Mouse (Mus musculus) kidney, postnatal 0 days (tissue): ENCODE results near the gene Fastkd5. TPM values are rescaled to one million over a fixed set of nuclear protein-coding genes. Genes with fewer than 3 reads are reported as not detected.
A peak's percentile ranks its signal among the peaks of the same experiment; 100 is the strongest.

Experiments used
- ATAC-seq: fragments of 200-750 bp; cut with Nextera tagmentation; replicated peaks from 2 replicates; pipeline ENCODE4 v1.8.0; 2017; ENCODE audit warnings: low read depth, moderate number of reproducible peaks, moderate TSS enrichment, moderate library complexity; ENCODE audit not compliant: low FRiP score
- DNase-seq: peaks from one replicate; pipeline ENCODE4 v3.0.0-alpha.2; 2016; ENCODE audit warnings: low spot score
- H3K27ac ChIP-seq: fragments of 300-500 bp; sonication (generic); 2 replicates; pipeline ENCODE4 v1.5.1; 2014; ENCODE audit warnings: mild to moderate bottlenecking
- H3K27me3 ChIP-seq: fragments of 300-500 bp; sonication (generic); 2 replicates; pipeline ENCODE4 v1.6.1; 2014; ENCODE audit warnings: low read length, mixed read lengths; ENCODE audit not compliant: insufficient read depth
- H3K36me3 ChIP-seq: fragments of 300-500 bp; sonication (generic); 2 replicates; pipeline ENCODE4 v1.6.1; 2014; ENCODE audit warnings: low read length, mixed read lengths; ENCODE audit not compliant: insufficient read depth
- H3K4me1 ChIP-seq: fragments of 300-500 bp; sonication (generic); replicated peaks from 2 replicates; pipeline ENCODE4 v1.6.1; 2014; ENCODE audit warnings: antibody characterized with exemption, low read length, mixed read lengths; ENCODE audit not compliant: insufficient read depth
- H3K4me2 ChIP-seq: fragments of 300-500 bp; sonication (generic); 2 replicates; pipeline ENCODE4 v1.6.1; 2014; ENCODE audit warnings: mild to moderate bottlenecking, low read length, moderate library complexity, mixed read lengths
- H3K4me3 ChIP-seq: fragments of 300-500 bp; sonication (generic); replicated peaks from 2 replicates; pipeline ENCODE4 v1.5.1; 2014; ENCODE audit warnings: low read depth, low read length
- H3K9ac ChIP-seq: fragments of 300-500 bp; sonication (generic); 2 replicates; pipeline ENCODE4 v1.6.1; 2014; ENCODE audit warnings: low read depth, low read length
- H3K9me3 ChIP-seq: fragments of 300-500 bp; sonication (generic); replicated peaks from 2 replicates; pipeline ENCODE4 v1.6.1; 2016; ENCODE audit warnings: low read length, inconsistent platforms, mixed read lengths
- CTCF ChIP-seq: IDR thresholded peaks from 2 replicates; pipeline ENCODE4 v1.5.1; 2016; ENCODE audit warnings: antibody characterized with exemption, low read depth, mild to moderate bottlenecking, moderate library complexity
- WGBS: fragments of 180-500 bp; shearing (Covaris S2); extraction: QIAGEN DNeasy Blood & Tissue Kit; methylation state at CpG from one replicate; pipeline ENCODE4 v1.1.7; 2014; 5-methylcytosine and 5-hydroxymethylcytosine counted together
- polyA plus RNA-seq: library from polyadenylated mRNA; unstranded; fragments of >200 nt; fragmentation: Nextera tagmentation; extraction: Ambion mirVana; gene quantifications from 2 replicates; pipeline ENCODE4 v1.2.1, GENCODE M21; 2015

The Fastkd5 gene
- polyA plus RNA-seq, 1 experiment from 2014 or later, result 12.4 TPM

DNA sequence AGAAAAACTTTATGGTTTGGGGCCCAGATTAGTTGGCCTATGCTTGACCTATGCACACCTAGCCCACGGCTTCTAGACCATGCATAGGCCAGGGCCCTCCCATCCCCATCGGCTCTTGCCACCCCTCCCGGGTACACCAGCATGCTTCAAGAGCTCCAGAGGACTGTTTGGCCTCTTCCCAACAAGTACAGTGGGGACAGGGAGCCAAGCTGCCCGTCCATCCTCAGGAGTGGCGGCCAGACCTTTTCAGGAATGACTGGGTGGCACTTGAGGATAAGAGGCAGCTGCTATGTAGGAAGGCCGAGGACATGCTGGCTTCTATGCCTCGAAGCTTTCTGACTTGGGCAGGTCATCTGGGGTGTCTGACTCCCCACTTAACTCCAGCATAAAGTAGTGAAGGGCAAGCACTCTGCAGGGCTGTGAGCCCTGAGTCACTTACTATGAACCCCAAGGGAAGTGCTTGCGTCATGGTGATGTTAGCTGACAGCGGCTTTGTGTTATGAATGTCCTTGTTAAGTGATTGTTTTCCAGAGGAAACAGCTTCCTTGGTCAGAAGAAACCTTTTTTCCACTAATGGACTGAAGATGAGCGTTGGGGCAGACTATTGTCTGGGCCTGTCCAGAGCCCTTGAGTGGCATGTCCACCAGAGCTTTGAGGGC is 45.8 kb downstream of the Fastkd5 start:
- DNase-seq (no peak), ATAC-seq (no peak)
- H3K4me2 ChIP-seq, result no peak overlapping the region
- peaks cover 10% of the 10 kb centered on the region for H3K4me1 ChIP-seq
- no peak for TF ChIP-seq CTCF
- H3K4me3 ChIP-seq, result no peak overlapping the region
- no peak overlapping the region for H3K9ac ChIP-seq
- H3K9me3 ChIP-seq, result no peaks in the 10 kb centered on the region
- H3K27me3 ChIP-seq, result peaks cover 27% of the 10 kb centered on the region; the same call in 1 of the 2 replicates
- H3K27ac ChIP-seq, result no peak overlapping the region
- no peaks in the 10 kb centered on the region for H3K36me3 ChIP-seq
- 74% methylated on average over 10 of the region's 10 CpGs for WGBS

DNA sequence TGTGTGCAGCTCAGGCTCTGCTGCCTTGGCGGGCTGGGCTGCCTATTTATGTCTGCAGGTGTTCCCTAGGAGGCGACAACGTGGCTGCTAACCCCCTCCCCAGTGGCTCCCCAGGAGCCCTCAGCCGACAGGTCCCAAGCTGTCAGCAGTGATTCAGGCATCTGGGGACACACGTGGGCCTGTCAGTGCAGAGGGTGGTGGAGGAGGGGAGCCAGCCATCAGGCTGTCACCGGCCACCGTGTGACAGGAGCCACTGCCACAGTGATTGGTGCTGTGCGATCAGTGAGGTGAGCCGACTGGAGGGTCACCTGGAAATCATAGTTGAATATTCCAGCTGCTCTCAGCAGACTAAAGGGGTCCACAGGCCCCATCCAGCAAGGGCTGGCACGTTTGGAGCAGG is 47.3 kb downstream of the Fastkd5 start, which contains the start of gene Avp:
Gene Avp (minus strand): TSS at position 3 of the 400 bp plus-strand sequence.
- WGBS, result 42% methylated on average over 10 of the region's 10 CpGs
- peaks cover 10% of the 10 kb centered on the region for H3K4me1 ChIP-seq
- no peak within 1 kb of the TSS for H3K4me3 ChIP-seq
- H3K9me3 ChIP-seq, result no peaks in the 10 kb centered on the region
- H3K4me2 ChIP-seq, result no peak within 1 kb of the TSS
- TF ChIP-seq CTCF, result no peak
- DNase-seq (no peak), ATAC-seq (no peak)
- H3K9ac ChIP-seq, result no peak within 1 kb of the TSS
- H3K27me3 ChIP-seq, result peaks cover 38% of the 10 kb centered on the region
- H3K36me3 ChIP-seq, result no peaks in the 10 kb centered on the region
- H3K27ac ChIP-seq, result no peak within 1 kb of the TSS

DNA sequence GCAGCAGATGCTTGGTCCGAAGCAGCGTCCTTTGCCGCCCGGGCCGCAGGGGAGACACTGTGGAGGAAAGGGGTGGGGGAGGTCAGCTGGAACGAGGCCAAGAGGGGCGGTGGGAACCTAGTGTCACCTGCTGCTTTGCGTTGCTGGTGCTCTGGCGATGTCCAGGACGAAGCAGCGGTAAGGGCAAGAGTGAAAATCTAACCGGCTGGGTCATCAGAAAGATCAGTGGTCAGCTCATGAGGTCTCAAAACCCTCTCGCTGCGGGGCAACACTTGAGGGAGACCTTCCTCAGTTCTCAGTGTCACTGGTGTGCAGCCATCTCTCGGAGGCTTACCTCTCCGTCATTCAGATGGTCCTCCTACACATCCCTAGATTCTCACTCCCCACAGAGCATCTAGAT is 48.6 kb downstream of the Fastkd5 start:
- Histone ChIP-seq H3K36me3 (no peaks in the 10 kb centered on the region), H3K9ac (no peak overlapping the region), H3K4me2 (peak overlapping the region; percentile 56), H3K4me3 (peak overlapping the region; percentile 28), H3K27ac (no peak overlapping the region), H3K27me3 (peaks cover 47% of the 10 kb centered on the region), H3K9me3 (no peaks in the 10 kb centered on the region), H3K4me1 (peaks cover 15% of the 10 kb centered on the region)
- 4% methylated on average over 16 of the region's 16 CpGs for WGBS
- TF ChIP-seq CTCF, result no peak
- ATAC-seq (no peak), DNase-seq (no peak)

DNA sequence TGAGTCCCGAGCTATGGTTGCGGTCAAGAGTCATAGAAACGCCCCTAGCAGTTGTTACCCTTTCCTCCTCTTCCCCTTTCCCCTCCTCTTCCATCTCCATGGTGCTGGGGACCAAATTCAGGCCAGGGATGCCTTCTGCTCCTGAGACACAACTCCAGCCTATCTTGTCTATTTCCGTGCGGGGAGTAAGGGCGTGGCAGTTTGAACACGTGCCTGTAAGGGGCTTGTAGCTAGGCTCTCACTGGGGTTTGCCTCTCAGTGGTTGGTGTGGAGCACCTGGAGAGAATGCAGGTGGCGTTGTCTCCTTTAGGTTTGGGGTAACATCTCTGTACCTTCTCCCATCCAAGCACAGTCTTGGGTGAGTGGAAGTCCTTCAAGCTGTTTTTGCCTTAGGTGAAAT is 50.0 kb downstream of the Fastkd5 start:
- no peak overlapping the region for H3K9ac ChIP-seq
- no peak for TF ChIP-seq CTCF
- H3K27me3 ChIP-seq, result peaks cover 58% of the 10 kb centered on the region
- ATAC-seq (no peak), DNase-seq (no peak)
- H3K4me1 ChIP-seq, result peaks cover 16% of the 10 kb centered on the region
- WGBS, result 11% methylated on average over 8 of the region's 8 CpGs
- no peaks in the 10 kb centered on the region for H3K9me3 ChIP-seq
- H3K27ac ChIP-seq, result no peak overlapping the region
- H3K36me3 ChIP-seq, result no peaks in the 10 kb centered on the region
- no peak overlapping the region for H3K4me3 ChIP-seq
- H3K4me2 ChIP-seq, result no peak overlapping the region

DNA sequence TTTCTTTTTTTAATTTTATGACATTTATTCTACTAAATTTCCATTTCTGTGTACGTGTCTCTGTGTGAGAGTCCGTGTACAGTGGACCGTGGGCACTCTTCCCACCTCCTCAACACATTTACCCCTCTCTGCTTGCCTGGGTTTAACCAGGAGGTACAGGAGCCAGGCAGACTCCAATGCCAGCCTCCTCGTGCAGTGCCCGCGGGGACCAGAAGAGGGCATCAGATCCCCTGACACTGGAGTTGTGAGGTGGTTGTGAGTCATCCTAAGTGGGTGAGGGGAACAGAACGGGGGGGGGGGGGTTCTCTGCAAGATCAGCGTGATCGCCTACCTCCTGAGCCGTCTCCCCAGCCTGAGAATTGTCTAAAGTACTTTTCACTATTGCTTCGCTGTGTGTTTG is 51.7 kb downstream of the Fastkd5 start:
- Histone ChIP-seq H3K27ac (no peak overlapping the region), H3K9ac (no peak overlapping the region), H3K4me3 (no peak overlapping the region), H3K9me3 (no peaks in the 10 kb centered on the region), H3K36me3 (no peaks in the 10 kb centered on the region), H3K27me3 (peaks cover 58% of the 10 kb centered on the region), H3K4me2 (no peak overlapping the region), H3K4me1 (peaks cover 16% of the 10 kb centered on the region)
- 8% methylated on average over 11 of the region's 11 CpGs for WGBS
- DNase-seq (peak; percentile 36), ATAC-seq (peak; percentile 39; the same call in 1 of the 2 replicates)
- peak; percentile 67 for TF ChIP-seq CTCF

DNA sequence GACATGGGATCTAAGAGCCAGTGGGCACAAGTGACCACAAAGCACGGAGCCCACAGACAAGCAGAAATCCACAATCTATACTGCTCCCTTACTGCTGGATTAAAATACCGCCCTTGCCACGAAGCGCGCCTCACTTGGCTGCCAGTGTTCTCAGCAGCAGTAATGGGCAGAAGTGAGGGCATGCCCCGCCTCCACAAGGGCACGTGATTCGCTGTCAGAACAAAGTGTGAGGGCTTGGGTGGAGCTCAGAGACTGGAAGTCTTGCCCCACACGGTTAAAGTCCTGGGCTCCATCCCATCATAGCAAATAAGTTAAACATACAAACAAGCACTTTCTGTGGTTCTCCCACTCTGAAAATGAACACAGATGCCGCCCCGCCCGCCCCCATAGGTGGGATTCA is 52.2 kb downstream of the Fastkd5 start:
- TF ChIP-seq CTCF, result no peak
- ATAC-seq, result no peak; the same call in 1 of the 2 replicates
- Histone ChIP-seq H3K9me3 (no peaks in the 10 kb centered on the region), H3K4me1 (peaks cover 16% of the 10 kb centered on the region), H3K27me3 (peaks cover 58% of the 10 kb centered on the region), H3K36me3 (no peaks in the 10 kb centered on the region), H3K4me3 (no peak overlapping the region), H3K4me2 (no peak overlapping the region), H3K9ac (no peak overlapping the region), H3K27ac (no peak overlapping the region)
- no peak for DNase-seq
- WGBS, result 5% methylated on average over 12 of the region's 12 CpGs
